Mouse (Mus musculus) embryo, embryonic 10 days (tissue): ENCODE measurements around the gene Hoxd10.

Experiments
- DNase-seq: peaks from one replicate; pipeline ENCODE4 v3.0.0-alpha.2; 2015; ENCODE audit warnings: low spot score

The Hoxd10 gene

DNA sequence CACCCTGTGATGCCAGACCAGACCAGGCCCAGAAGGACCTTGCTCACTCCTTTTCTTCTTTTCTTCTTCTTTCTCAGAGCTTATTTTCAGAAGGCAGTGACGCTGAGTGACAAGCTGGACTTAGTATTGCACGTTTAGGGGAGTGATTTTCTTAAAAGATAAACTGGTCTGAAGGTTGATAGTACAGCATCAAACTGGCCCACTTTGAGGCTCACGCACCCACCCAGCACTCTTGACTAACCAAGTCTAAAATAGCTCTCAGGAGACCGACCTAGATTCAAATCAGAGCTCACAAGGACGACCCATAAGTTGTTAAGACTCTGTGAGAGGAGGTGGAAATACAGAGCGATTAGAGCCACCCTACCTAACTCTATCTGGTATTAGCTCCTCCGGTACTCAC is 25.3 kb upstream of the Hoxd10 start:
- DNase-seq, result no peak

DNA sequence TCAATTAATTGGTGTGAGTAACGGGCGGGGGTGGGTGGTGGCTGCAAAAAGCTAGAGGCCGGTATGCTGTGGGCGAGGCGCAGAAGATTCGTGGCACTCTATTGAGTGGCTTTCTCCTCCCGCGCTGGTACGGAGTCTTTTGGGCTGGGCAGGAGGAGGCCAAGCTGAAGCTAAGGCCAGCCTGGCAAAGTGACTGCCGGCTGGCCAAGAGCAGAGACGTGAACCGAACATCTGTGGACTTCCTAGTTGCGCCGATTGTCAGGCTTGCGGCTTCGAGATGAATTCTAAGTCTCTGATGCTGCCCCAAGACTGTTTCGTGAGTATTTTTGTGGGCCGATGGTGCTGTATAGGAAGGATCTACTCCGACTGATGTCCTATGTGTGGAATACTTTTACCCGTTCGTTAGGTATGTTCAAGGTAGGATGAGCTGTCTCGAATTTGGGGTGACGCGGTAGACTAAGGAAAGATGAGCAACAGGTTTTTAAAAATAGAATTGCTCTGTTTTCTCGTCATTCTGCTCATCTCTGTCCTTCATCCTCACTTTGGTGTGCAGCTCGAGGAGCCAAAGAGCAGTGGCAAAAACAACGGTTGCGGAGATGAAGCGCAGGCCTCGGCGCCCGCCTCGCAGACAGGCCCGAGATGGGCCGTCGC is 24.4 kb upstream of the Hoxd10 start:
- no peak for DNase-seq

DNA sequence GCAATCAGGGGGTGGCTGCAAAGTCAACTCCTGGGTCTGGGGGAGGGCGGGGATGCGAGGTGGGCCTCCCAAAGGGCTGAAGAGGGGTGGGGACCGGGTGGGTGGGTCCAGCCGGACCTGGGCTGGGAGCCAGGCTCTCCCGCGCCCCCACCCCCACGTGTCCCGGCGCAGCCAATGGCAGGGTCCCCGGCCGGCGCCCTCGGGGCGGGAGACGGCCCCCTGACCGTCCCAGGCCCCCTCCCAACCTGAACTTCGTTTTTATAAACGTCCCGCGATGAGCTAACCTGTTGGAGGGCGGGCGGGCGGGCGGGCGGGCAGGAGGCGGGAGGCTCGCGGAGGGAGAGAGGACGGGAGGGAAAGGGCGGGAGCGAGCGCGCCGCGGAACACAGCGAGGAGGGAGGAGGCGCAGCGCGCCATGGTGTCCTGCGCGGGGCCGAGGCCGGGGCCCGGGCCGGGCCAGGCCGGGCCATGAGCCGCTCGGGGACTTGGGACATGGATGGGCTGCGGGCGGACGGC is 23.8 kb upstream of the Hoxd10 start, which contains the start of gene Hoxd13:
Hoxd13 (plus strand) TSS at position 469 of the 516 bp plus-strand sequence.
- peak; percentile 57 for DNase-seq

GRCm38 (mm10) chr2:74668370-74669229 is 23.1 kb upstream of the Hoxd10 start:
- DNase-seq, result peak; percentile 57

DNA sequence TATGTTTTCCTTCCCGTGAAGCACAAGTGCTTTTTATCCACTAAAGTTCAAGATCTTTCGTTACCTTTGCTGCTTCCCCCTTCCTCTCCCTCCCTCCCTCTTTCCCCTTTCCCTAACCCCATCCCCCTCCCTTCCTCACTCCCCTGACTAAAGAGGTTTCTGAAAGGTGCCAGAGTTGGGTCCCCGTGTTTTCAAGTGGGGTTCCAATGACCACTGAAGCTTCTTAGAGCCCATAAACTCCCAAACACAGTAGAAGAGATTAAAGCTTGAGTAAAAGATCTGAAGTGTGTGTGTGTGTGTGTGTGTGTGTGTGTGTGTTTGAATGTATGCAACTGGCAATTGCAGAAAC is 22.5 kb upstream of the Hoxd10 start:
- no peak for DNase-seq

DNA sequence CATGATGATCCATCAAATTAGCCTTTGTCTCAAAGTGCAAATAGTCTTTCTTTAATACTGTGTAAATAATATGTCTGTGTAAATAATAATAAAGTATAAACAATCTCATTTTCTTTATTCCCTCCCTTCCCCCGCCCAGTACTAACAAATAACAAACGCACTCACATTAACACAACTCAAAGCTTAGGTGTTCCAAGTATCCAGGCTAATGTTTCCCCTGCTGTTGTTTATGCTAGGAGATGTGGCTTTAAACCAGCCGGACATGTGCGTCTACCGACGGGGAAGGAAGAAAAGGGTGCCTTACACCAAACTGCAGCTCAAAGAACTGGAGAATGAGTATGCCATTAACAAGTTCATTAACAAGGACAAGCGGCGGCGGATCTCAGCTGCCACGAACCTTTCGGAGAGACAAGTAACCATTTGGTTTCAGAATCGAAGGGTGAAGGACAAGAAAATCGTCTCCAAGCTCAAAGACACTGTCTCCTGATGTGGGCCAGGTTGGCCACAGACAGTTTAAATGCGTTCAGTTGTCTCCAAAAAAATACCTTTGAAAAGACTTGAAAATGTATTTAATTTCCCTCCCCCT is 22.0 kb upstream of the Hoxd10 start:
- no peak for DNase-seq

- no peak for DNase-seq
These were observed 21.0 kb upstream of the Hoxd10 start for GRCm38 (mm10) chr2:74670632-74671188.

DNA sequence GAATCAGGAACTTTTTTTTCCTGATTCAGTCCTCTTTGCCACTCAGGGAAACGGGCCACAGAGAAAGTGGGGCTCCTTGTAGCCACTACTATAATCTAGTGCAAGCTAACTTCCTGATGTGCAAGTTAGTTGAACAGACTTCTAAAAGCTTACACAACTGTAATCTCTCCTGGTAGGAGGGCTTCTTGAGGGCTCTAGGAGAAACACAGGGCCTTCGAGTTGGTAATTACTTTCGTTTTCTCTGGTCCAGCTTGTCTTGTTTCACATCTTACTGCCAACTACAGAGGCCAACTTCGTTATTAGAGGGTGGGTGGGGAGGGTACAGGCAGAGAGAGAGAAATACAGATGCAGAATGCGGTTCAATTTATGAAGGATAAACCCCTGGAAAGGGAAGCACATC is 19.9 kb upstream of the Hoxd10 start:
- DNase-seq, result no peak

GRCm38 (mm10) chr2:74672481-74673362 is 19.0 kb upstream of the Hoxd10 start:
- DNase-seq, result peak; percentile 89

DNA sequence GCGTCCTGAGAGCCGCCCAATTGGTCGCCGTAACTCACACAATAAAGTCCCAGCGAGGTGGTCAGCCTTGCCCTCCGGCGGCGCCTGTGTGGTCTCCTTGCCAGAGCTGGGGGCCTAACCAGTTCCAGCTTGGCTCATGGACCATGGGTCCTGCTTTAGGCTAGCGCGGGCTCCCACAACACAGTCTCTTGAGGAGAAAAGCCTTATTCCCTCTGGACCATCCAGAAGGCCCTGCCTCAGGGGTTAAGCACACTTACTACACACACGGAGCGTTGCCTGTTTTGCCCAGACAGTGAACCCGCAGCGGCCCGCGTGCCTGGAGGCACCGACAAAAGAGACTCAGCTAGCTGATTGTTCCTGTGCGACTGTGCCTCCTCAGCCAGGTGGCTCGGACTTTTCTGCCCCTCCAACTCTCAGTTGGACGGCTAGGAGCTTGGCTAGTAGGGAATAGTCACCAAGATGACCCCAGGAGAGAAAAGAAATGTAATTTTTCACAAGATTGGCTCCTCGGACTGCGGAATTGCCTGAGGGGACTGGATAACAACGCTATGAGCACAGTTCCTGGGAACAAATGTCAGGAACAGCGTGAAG is 17.8 kb upstream of the Hoxd10 start:
- no peak for DNase-seq

DNA sequence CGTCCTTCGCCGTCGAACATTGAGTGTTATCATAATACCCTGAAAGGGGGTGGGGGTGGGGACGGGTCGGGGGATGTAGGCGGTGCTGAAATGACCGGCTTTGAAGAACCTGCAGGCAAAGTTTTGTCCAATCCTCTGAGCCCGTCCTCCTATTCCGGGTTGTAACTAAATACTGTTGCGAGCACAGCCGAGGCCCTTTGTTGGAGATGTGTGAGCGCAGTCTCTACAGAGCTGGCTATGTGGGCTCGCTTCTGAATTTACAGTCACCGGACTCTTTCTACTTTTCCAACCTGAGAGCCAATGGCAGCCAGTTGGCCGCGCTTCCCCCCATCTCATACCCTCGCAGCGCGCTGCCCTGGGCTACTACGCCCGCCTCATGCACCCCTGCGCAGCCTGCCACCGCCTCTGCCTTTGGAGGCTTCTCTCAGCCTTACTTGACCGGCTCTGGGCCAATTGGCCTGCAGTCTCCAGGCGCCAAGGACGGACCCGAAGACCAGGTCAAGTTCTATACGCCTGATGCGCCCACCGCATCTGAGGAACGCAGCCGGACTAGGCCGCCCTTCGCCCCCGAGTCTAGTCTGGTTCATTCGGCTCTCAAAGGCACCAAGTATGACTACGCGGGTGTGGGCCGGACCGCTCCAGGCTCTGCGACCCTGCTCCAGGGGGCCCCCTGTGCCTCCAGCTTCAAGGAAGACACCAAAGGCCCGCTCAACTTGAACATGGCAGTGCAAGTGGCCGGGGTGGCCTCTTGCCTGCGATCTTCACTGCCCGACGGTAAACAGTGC is 16.7 kb upstream of the Hoxd10 start, which contains the start of gene Hoxd12:
Hoxd12 (plus strand) TSS at position 133 of the 785 bp plus-strand sequence.
- DNase-seq, result no peak

- DNase-seq, result no peak
These were observed 15.9 kb upstream of the Hoxd10 start for GRCm38 (mm10) chr2:74675666-74676282.

- DNase-seq, result no peak
These were observed 15.2 kb upstream of the Hoxd10 start for GRCm38 (mm10) chr2:74676376-74677052.

- no peak for DNase-seq
These were observed 14.6 kb upstream of the Hoxd10 start for GRCm38 (mm10) chr2:74677106-74677505.

- no peak for DNase-seq
These were observed 12.7 kb upstream of the Hoxd10 start, which contains the start of gene Hoxd11 for GRCm38 (mm10) chr2:74678891-74679595. Hoxd11 (plus strand) TSS chr2:74679557.

DNA sequence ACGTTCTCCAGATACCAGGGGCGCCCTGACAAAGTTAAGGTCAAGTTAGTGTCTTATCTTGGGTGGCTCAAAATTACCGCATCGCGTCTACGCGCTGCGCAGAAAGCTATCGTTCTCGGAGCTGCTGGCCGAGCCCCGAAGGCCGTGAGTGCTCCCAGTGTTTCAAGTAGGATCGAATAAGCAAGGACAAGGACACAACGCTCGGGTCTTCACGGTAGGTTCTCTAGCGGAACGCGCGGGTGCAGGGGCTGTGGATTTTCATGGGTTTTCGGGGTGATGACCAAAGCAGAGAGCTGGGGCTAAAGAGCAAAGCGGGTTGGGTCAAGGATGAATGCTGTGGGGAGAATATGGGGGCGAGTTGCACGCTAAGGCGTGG is 12.1 kb upstream of the Hoxd10 start:
- DNase-seq, result no peak

DNA sequence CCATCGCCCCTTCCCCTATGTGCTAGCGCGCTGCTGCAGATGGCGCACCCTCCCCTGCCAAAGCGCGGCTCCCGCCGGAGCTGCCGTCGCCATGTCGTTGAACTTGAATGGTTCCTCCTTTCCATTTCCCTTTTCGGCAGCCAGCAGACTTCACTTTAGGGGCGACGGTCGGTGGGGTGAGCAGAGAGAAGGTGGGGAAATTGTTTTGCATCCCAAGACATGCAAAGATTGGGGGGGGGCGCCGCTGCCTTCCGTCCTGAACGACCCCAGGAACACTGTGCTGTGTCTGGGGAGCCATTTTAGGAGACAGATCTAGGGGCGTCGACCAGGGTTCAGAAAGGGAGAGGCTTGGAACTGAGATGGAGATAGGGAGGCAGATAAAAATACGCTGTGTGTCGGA is 11.7 kb upstream of the Hoxd10 start:
- no peak for DNase-seq

DNA sequence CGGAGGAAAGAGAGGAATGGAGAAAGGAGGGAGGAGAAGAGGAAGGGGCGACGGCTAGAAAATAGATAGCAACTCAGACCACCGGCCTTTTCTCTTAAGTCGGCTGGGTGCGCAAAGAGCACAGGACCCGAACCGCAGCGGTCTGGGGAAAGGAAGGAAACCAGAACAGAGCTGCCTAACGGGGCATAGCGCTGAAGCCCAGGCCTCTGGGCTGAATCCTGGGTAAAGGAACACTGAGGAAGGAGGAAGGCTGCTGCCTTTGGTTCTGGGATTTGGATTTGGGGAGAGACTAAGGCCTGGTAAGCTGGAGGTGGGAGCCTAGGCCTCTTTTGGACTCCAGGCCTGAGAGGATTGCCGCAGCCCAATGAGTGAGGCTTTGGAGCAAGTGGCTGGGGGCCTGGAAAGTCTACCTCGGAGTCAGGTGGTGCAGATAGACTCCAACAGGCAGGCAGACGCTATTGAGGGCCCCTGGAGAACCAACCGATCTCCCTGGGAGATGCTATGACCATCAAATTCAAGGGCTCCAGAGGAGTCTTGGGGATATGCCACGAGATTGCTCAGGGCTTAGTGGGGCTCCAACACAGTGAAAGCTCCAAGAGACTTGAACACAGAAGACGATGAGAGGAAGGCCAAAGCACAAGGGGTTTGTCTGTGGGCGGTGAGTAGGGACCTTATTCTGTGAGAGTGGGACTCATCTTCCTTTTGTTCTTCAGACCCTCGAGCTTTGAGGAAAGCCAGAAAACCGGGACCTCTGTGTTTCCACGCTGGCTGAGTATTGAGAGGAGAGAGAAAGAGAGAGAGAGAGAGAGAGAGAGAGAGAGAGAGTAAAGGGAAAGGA is 10.9 kb upstream of the Hoxd10 start:
- DNase-seq, result no peak
